Mouse (Mus musculus) WW6 (cell line): ENCODE data around the gene Tmco4.

Experiments
- DNase-seq: peaks from one replicate; pipeline ENCODE4 v3.0.0-alpha.2; 2013; ENCODE audit warnings: low read depth, low spot score

The Tmco4 gene

GRCm38 (mm10) chr4:139018388-139018787 is 45.7 kb downstream of the Tmco4 start:
- DNase-seq = no peak

GRCm38 (mm10) chr4:139018976-139019375 is 46.3 kb downstream of the Tmco4 start:
- no peak for DNase-seq

GRCm38 (mm10) chr4:139019413-139019812 is 46.7 kb downstream of the Tmco4 start:
- no peak for DNase-seq

DNA sequence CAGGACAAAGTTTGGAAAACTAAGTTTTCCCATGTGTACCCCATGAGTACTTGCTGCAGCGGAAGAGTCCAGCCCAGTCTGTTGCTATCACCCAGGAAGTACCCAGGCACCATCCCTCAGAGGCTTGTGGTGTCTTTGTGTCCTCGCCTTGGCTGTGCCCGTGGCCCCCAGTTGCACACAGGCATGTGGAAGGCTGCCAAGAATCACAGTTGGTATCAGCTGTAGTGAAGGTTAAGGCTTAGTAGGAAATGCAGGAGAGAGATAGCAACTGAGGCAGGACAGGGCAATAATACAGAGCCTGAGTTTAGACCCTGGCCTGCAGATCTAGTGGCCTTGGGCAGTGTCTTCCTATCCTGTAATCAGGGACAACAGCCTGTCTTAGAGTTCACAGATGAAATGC is 47.7 kb downstream of the Tmco4 start:
- no peak for DNase-seq

DNA sequence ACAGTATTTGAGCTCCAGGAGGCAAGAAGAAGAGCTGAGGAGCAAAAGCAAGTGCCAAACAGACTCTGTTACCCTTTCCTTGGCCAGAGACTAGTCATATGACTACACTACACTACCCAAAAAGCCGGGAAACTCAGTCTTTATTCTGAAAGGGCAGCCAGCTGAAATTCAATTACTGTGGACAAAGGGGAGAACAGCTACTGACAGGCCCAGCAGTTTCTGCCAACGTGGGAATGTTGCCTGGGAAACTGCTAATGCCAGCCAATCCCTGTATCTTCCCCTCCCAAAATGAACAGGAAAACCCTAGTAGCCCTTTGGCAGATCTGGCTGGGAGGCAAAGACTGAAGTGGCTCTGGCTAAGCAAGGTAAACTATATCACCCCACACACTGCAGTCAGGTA is 51.7 kb downstream of the Tmco4 start:
- DNase-seq = no peak

DNA sequence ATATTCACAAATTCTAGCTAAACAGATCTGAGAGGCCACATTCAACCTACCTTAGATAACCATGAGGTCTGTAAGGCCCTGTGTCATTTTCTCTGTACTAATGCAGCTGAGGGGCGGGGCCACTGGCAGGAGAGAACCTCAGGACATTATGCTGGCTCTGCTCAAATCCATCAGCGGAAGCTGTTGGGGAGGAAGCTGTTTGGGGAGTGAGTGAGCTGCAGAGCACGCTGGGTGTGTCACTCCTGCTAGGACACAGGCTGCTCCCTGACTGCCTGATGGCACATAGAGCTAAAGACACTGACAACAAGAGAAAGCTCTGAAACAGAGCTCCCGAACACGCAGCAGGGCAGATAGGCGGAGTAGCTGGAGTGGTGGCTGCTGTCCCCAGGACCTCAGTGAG is 58.0 kb downstream of the Tmco4 start:
- no peak for DNase-seq

DNA sequence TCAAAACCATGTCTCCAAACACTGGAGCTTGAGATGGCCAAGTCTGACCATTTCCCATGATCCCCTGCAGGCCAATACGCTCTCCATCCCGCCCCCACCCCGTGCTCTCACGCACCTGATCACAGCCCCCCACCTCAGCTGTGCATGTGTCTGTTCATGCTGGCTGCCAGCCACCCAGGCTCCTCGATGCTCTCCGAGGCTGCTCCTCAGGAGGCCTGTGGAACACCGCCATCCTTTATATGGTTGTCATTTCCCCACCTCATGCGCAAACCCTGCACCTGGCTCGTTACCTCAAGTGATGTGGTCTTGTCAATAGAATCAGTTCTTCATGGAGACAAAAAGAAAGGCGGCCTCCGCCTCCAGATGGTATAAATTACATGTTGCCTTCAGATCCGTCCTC is 59.8 kb downstream of the Tmco4 start:
- no peak for DNase-seq

DNA sequence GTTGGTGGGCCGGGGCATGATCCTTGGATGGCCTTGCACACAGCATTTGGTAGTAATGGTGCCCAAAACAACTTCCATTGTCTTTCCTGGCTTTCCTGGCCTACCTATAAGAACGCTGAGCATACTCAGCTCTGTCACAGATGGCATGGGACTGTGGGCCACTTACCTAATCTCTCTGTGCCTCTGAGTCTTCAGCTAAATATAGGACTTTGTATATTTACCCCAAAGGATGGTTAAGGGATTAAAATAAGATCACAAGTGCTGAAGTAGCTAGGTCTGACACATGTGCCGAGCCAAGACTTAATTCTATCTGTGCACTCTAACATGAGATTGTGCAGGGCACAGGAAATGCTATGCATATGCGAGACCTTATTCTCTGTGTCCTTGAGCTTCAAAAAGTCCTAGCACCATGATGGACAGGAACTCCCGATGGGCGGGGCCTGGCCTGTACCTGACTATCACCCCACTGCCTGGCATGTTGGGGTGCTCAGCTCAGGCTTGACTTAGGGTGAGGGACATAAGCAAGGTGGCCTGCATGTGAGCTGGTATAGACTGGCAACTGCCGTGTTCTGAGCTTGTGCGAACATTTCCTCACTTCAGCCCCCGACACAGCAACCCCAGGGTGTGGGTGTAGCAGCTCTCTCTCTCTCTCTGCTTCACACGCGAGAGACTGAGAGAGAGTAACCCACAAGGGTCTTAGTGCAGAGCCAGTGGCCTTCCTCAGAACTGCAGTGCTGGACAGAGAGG is 60.7 kb downstream of the Tmco4 start:
- no peak for DNase-seq

GRCm38 (mm10) chr4:139034010-139034367 is 61.3 kb downstream of the Tmco4 start:
- DNase-seq = no peak

GRCm38 (mm10) chr4:139034540-139034939 is 61.9 kb downstream of the Tmco4 start:
- DNase-seq = no peak

- no peak for DNase-seq
Observed at GRCm38 (mm10) chr4:139034942-139035341, 62.3 kb downstream of the Tmco4 start.

DNA sequence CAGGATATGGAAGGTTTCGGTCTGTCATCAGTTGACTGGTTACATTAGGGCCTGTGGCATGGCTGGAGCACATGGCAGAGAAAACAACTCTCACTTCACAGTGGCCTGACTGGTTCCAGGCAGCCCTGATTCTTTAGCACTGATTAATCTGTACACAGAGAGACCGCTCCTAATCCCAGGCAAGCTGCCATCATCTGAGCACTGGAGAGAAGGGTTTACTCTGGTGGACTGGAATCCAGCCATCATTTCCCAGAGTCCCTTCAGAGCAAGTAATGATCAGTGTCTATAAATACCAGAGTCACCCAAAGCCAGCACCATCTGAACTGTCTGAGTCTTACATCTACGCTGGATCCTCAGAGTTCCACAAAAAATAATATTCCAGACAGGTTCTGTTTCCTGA is 63.1 kb downstream of the Tmco4 start:
- DNase-seq = no peak

GRCm38 (mm10) chr4:139037795-139038607 is 65.3 kb downstream of the Tmco4 start:
- no peak for DNase-seq

DNA sequence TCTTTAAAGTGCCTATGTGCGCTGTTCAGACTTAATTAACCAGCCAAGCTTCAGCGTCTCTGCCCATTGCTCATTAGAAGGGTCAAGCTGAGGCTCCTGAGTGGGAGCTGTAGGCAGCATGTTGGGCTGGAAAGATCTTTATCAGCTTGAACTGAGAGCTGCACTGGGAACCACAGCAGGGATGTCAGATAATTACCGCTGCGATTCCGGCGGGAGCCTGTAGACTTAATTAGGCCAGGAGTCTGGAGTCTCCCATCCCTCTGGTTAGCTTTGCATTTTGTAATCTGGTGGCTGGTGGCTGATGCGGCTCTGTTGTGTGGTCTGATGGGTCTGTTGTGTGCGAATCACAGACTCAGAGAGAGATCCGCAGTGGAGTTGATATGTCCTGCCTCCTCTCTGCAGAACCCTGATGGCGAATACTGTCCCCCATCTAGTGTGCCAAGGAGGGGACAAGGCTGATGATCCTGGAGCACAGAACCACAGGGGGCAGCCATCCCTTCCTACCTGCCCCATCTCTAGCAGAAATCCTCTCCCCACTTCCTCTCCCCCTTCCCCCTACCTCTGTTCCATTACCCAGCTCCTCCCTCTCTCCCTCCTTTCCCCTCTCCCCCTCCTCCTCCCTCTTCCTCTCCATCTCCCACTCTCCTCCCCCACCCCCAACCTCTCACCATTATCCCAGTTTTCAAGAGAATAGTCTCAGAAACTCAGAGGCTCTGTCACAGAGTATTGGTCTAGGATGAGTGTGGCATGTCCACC is 67.6 kb downstream of the Tmco4 start:
- DNase-seq = no peak

GRCm38 (mm10) chr4:139042611-139043010 is 69.9 kb downstream of the Tmco4 start:
- no peak for DNase-seq

DNA sequence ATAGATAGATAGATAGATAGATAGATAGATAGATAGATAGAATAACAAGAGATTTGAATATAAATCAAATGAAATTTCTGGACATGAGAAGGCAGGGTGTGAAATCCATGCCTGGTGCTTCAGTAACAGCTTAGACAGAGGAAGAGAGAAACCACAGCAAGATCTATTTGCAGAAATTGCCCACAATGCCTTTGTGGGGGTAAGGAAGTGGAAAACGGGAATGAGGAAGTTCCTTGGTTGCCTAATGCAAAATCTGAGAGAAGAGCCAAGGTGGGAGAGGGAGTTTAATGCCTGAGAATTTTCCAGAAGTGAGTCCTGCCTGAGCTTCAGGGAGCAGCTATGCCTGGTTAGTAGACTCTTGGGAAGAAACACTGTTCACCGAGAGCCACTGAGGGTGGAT is 70.9 kb downstream of the Tmco4 start:
- DNase-seq = no peak

DNA sequence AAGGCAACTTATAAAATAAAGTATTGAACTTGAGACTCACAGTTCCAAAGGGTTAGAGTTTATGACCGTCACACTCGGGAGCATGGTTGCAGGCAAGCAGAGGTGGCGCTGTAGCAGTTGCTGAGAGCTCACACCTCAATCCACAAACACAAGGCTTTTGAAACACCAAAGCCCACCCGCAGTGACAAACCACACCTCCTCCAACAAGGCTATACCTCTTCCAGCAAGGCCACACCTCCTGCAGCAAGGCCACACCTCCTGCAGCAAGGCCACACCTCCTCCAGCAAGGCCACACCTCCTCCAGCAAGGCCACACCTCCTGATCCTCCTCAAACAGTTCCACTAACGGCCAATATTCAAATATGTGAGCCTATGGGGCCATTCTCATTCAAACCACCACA is 71.9 kb downstream of the Tmco4 start:
- DNase-seq = no peak

GRCm38 (mm10) chr4:139046354-139046753 is 73.7 kb downstream of the Tmco4 start:
- no peak for DNase-seq

- DNase-seq = no peak
Observed at GRCm38 (mm10) chr4:139048518-139048917, 75.8 kb downstream of the Tmco4 start.

DNA sequence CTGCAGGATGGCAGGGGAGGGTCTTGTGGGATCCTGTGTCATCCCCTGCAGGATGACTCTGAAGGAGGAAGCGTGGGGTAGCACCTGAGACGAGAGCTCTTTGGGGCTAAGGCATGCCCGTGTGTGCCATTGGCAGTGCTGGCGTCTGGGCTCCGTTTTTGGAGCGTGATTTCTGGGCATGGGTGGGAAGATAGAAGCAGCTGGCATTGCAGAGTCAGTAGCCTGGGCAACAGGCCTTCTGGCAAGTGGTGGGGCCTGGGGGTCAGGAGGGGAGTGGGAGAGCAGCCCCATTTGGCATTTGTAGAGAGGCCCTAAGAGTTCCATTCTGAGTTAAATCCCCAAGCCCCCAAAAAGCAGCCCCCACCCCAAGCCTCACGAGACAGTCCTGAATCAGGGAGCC is 80.1 kb downstream of the Tmco4 start:
- DNase-seq = no peak

DNA sequence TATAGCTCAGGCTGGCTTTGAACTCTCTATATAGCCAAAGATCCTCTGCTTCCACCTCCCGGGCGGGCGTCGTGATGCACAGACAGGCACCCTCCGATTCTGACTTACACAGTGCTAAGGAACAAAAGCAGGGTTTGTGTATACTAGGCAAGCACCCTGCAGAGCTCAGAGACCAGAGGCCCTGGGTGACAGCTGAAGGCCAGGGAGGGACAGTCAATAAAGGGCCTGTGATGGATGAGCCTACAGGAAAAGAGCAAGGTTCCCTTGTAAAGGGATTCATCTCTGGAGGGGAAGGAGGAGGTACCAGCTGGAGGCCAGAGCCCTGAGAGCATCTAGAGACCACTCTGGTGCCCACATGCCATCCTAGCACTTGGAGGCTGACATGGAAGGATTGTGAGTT is 80.7 kb downstream of the Tmco4 start:
- DNase-seq = no peak

DNA sequence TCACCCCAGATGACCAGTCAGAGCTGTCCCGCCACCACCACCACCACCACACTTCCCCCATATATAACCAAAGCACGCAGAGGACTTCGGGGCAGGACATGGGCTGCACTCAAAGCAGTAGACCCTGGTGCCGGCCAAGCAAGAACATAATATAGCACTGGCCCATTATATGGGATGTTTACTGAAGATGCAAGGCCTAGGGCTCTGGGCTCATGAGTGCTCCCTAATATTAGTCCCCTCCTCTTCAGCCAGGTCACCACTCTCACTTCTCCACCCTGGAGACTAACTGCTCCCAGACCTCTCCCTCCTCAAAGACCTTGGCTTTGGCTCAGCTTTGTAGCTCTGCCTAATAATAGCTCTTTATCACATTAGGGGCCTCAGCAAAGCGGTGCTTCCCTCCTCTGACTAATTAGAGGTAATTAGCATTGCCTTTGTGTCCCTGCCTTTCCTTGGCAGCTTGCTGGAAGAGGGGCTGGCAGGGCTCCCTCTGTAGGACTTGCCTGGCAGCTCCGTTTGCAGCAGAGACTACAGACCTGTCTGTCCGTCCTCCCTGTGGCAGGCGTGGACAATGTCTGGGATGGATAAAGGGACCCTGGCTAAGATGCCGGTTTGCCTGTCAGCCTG is 81.7 kb downstream of the Tmco4 start:
- no peak for DNase-seq
